Mouse (Mus musculus): ENCODE results near the gene Uhrf1. TPM values are rescaled to one million over a fixed set of nuclear protein-coding genes. Genes with fewer than 3 reads are reported as not detected.
"Not testable (repeated sequence)": the region's sequence is repeated elsewhere in the genome, so short reads cannot be mapped to it uniquely, and the experiment has no call there.

The Uhrf1 gene
- polyA plus RNA-seq, 1 experiment from 2014 or later: 54.3 TPM

- Histone ChIP-seq H3K4me3 (replicated peaks; ENCODE audit: low read depth, low read length) (peak overlapping the region; percentile 67), H3K4me2 (ENCODE audit: low read length) (peak overlapping the region; percentile 79), H3K9me3 (replicated peaks; ENCODE audit: low read length) (no peaks in the 10 kb centered on the region), H3K9ac (ENCODE audit: low read depth, low read length) (peak overlapping the region; percentile 69), H3K36me3 (ENCODE audit: insufficient read depth, low read length) (peaks cover 31% of the 10 kb centered on the region; the same call in 1 of the 2 replicates), H3K4me1 (replicated peaks; ENCODE audit: insufficient read depth, low read length) (peaks cover 17% of the 10 kb centered on the region; the same call in 1 of the 2 replicates), H3K27ac (peak overlapping the region; percentile 83), H3K27me3 (ENCODE audit: insufficient read depth, low read length) (no peaks in the 10 kb centered on the region)
- 8% methylated on average over 52 of the region's 58 CpGs for WGBS
- ATAC-seq (replicated peaks; ENCODE audit: low FRiP score, low read depth): peak; percentile 11
- DNase-seq (ENCODE audit: low spot score): no peak
- TF ChIP-seq CTCF (IDR thresholded peaks at IDR 0.05; ENCODE audit: low read depth): no peak
These were observed 45.8 kb upstream of the Uhrf1 start for GRCm38 (mm10) chr17:56257181-56257894.

GRCm38 (mm10) chr17:56258269-56258668 is 44.9 kb upstream of the Uhrf1 start:
- H3K9ac ChIP-seq (ENCODE audit: low read depth, low read length); H3K27ac ChIP-seq; ATAC-seq (replicated peaks; ENCODE audit: low FRiP score, low read depth); DNase-seq (ENCODE audit: low spot score); H3K4me3 ChIP-seq (replicated peaks; ENCODE audit: low read depth, low read length); H3K9me3 ChIP-seq (replicated peaks; ENCODE audit: low read length); H3K27me3 ChIP-seq (ENCODE audit: insufficient read depth, low read length): not testable (repeated sequence)
- Histone ChIP-seq H3K36me3 (ENCODE audit: insufficient read depth, low read length) (peaks cover 31% of the 10 kb centered on the region; the same call in 1 of the 2 replicates), H3K4me2 (ENCODE audit: low read length) (0 out of 2 replicates have a peak overlapping the region, but pooled peaks have one; percentile 79), H3K4me1 (replicated peaks; ENCODE audit: insufficient read depth, low read length) (peaks cover 17% of the 10 kb centered on the region; the same call in 1 of the 2 replicates)
- WGBS: 92% methylated on average over 19 of the region's 19 CpGs

DNA sequence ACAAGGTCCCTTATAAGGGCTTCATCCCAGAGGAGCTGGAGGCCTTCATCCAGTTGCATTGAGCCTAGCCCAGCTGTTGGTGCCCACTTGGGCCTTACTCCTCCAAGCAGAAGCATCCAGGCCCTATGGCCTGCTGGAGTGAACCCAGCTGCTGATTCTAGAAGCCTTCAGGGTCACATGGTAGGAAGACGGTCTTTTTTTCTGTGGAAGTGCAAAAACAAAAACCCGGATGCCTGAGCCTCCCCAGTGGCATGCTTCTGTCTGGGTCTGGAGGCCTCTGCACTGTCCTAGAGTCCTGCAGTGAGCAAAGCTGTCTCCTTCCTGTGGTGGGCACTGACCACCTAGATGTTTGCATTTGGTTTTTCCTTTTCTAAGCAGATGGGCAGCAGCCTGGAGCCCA is 44.3 kb upstream of the Uhrf1 start:
- H3K9me3 ChIP-seq (replicated peaks; ENCODE audit: low read length); H3K4me3 ChIP-seq (replicated peaks; ENCODE audit: low read depth, low read length); ATAC-seq (replicated peaks; ENCODE audit: low FRiP score, low read depth); H3K4me2 ChIP-seq (ENCODE audit: low read length); H3K27ac ChIP-seq; DNase-seq (ENCODE audit: low spot score); H3K27me3 ChIP-seq (ENCODE audit: insufficient read depth, low read length): not testable (repeated sequence)
- Histone ChIP-seq H3K4me1 (replicated peaks; ENCODE audit: insufficient read depth, low read length) (peaks cover 17% of the 10 kb centered on the region; the same call in 1 of the 2 replicates), H3K9ac (ENCODE audit: low read depth, low read length) (peak overlapping the region; percentile 35; the same call in 1 of the 2 replicates), H3K36me3 (ENCODE audit: insufficient read depth, low read length) (peaks cover 31% of the 10 kb centered on the region; the same call in 1 of the 2 replicates)
- WGBS: 49% methylated on average over 2 of the region's 2 CpGs

DNA sequence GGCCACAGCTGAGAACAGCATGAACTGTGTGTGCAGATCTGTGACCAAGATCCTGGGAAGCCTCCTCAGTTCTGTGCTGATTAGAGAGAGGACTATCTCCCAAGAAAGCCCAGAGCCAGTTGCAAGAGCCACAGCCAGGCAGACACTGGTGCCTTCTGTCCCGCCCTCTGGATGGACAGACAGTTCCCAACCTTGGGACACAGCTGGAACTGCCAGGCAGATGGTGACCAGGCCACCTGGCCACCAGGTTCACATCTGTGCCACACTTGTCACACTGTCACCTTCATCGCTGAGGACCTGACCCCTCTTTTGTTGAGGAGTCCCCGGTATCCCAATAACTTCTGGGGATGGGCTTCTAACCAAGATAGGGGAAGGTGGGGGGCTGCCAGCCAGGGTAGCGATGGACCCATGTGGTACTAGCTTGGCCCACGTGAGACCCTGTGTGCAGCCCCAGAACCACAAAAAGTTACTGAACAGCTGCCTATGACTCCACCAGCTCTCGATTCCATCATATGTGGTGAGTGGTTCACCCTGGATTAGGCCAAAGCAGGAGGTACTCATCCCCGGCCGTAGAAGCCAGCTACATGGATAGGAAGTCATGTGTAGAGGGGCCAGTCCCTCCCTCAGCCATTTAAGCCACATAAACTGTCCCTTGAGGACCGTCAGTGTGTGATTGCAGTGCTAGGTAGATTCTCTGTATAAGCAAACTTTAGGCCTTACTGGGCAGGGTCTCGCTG is 43.7 kb upstream of the Uhrf1 start:
- no peak for ATAC-seq (replicated peaks; ENCODE audit: low FRiP score, low read depth)
- H3K36me3 ChIP-seq (ENCODE audit: insufficient read depth, low read length): peaks cover 31% of the 10 kb centered on the region; the same call in 1 of the 2 replicates
- TF ChIP-seq CTCF (IDR thresholded peaks at IDR 0.05; ENCODE audit: low read depth): no peak
- no peaks in the 10 kb centered on the region for H3K27me3 ChIP-seq (ENCODE audit: insufficient read depth, low read length)
- H3K4me3 ChIP-seq (replicated peaks; ENCODE audit: low read depth, low read length): no peak overlapping the region
- no peaks in the 10 kb centered on the region for H3K9me3 ChIP-seq (replicated peaks; ENCODE audit: low read length)
- WGBS: 87% methylated on average over 10 of the region's 10 CpGs
- H3K4me2 ChIP-seq (ENCODE audit: low read length): no peak overlapping the region
- H3K27ac ChIP-seq: no peak overlapping the region
- peak overlapping the region; percentile 35; the same call in 1 of the 2 replicates for H3K9ac ChIP-seq (ENCODE audit: low read depth, low read length)
- no peak for DNase-seq (ENCODE audit: low spot score)
- peaks cover 17% of the 10 kb centered on the region; the same call in 1 of the 2 replicates for H3K4me1 ChIP-seq (replicated peaks; ENCODE audit: insufficient read depth, low read length)

- no peak overlapping the region for H3K4me3 ChIP-seq (replicated peaks; ENCODE audit: low read depth, low read length)
- no peak for TF ChIP-seq CTCF (IDR thresholded peaks at IDR 0.05; ENCODE audit: low read depth)
- no peaks in the 10 kb centered on the region for H3K27me3 ChIP-seq (ENCODE audit: insufficient read depth, low read length)
- H3K9ac ChIP-seq (ENCODE audit: low read depth, low read length): no peak overlapping the region
- peaks cover 17% of the 10 kb centered on the region; the same call in 1 of the 2 replicates for H3K4me1 ChIP-seq (replicated peaks; ENCODE audit: insufficient read depth, low read length)
- WGBS: 76% methylated on average over 3 of the region's 3 CpGs
- no peak overlapping the region for H3K27ac ChIP-seq
- H3K36me3 ChIP-seq (ENCODE audit: insufficient read depth, low read length): peaks cover 31% of the 10 kb centered on the region; the same call in 1 of the 2 replicates
- no peak overlapping the region for H3K4me2 ChIP-seq (ENCODE audit: low read length)
- DNase-seq (ENCODE audit: low spot score) (no peak), ATAC-seq (replicated peaks; ENCODE audit: low FRiP score, low read depth) (no peak)
- no peaks in the 10 kb centered on the region for H3K9me3 ChIP-seq (replicated peaks; ENCODE audit: low read length)
These were observed 42.0 kb upstream of the Uhrf1 start for GRCm38 (mm10) chr17:56261166-56261565.

- no peak overlapping the region for H3K4me3 ChIP-seq (replicated peaks; ENCODE audit: low read depth, low read length)
- no peak overlapping the region for H3K9ac ChIP-seq (ENCODE audit: low read depth, low read length)
- no peak for TF ChIP-seq CTCF (IDR thresholded peaks at IDR 0.05; ENCODE audit: low read depth)
- WGBS: 84% methylated on average over 3 of the region's 3 CpGs
- H3K9me3 ChIP-seq (replicated peaks; ENCODE audit: low read length): no peaks in the 10 kb centered on the region
- H3K4me1 ChIP-seq (replicated peaks; ENCODE audit: insufficient read depth, low read length): peaks cover 14% of the 10 kb centered on the region; the same call in 1 of the 2 replicates
- ATAC-seq (replicated peaks; ENCODE audit: low FRiP score, low read depth): no peak
- DNase-seq (ENCODE audit: low spot score): no peak
- no peak overlapping the region for H3K27ac ChIP-seq
- H3K4me2 ChIP-seq (ENCODE audit: low read length): no peak overlapping the region
- H3K36me3 ChIP-seq (ENCODE audit: insufficient read depth, low read length): peaks cover 31% of the 10 kb centered on the region; the same call in 1 of the 2 replicates
- no peaks in the 10 kb centered on the region for H3K27me3 ChIP-seq (ENCODE audit: insufficient read depth, low read length)
These were observed 40.5 kb upstream of the Uhrf1 start for GRCm38 (mm10) chr17:56262645-56263094.

Measured in kidney, postnatal 0 days (tissue).